Mouse (Mus musculus) urinary bladder, postnatal 36 days (tissue): ENCODE results near the gene Mfsd13b.

Experiments
- DNase-seq, 2 experiments: peaks; one replicate each; pipeline ENCODE4 v3.0.0; 2022; ENCODE audit warnings: low spot score in 2 of 2, mixed read lengths in 1 of 2

Mfsd13b gene

DNA sequence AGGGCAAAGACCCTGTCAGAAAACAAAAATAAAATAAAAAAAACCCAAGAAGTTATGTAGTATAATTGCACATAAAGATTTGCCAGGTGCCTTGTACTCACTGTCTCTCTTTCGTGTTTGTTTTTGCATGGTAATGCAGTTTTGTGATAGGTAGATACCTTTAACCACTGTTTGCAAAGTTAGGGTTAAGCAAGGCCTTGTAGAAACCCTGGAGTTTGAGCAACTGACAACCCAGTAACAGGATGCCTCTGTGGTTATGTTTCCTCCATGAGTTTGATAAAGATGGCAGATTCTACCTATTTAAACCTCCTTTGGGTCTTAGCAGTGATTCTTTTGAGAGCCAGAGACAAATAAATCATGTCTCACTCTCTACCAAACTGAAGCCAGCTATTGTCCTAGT is 61.2 kb downstream of the Mfsd13b start:
- no peak for DNase-seq

DNA sequence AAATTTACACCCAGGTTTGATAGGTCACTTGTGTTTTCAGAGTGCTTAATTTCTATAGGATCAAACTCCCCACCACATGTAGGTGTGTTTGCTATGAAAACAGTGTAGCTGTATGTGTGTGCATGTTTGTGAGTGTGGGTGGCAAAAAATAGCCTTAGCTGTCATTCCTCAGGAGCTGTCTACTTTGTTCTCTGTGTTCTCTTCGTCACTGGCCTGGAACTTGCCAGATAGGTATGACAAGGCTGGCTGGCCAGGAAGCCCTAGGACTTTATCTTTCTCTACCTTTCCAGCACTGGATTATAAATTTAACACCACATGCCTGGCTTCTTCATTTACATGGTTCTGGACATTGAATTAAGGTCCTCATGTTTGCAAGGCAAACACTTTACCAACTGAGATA is 61.9 kb downstream of the Mfsd13b start:
- no peak for DNase-seq

DNA sequence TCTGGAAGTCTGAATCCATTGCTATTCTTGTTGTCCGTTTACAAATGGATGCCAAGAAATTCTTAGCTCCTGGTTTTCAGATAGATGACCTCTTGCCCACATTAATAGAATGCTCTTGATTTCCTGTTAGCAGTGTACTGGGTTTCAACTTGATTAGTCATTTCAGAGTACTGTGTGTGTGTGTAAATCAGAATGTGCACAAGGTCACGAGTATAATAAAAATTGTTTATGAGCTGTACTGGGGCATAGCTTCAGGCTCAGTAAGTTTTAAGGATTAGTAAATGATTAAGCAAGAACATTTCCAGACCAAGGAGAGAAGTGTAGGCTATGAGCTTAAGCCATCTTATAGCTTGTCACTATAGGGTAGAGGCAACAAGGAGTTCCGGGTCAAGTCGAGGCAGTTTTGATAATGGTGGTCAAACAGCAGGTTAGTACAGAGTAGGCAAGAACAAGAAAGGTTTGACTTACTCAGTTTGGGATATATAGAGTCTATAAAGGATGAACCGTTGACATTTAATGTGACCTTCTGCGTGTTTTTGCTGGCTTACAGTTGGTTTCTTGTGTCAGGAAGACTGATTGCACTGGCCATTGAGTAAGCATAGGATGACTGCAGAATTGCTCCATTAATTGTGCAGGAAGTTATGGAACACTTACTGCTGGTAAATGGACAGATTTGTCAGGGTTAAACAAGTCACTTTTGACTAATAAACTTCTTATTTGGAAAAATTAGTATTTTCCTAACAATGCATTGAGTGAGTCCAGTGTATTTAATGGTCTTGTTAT is 63.6 kb downstream of the Mfsd13b start:
- no peak for DNase-seq

DNA sequence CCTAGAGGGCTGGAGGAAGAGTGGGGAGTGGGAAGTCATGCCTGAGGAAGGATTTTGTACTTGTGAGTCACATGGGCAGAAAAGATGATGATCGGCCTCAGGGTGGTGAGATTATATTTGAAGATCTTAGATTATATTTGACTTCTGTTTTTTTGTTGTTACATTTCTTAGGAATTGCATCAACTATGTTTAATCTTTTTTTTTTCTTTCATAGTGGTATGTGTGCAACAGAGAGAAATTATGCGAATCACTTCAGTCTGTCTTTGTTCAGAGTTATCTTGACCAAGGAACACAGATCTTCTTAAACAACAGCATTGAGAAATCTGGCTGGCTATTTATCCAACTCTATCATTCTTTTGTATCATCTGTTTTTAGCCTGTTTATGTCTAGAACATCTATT is 65.3 kb downstream of the Mfsd13b start:
- no peak for DNase-seq

DNA sequence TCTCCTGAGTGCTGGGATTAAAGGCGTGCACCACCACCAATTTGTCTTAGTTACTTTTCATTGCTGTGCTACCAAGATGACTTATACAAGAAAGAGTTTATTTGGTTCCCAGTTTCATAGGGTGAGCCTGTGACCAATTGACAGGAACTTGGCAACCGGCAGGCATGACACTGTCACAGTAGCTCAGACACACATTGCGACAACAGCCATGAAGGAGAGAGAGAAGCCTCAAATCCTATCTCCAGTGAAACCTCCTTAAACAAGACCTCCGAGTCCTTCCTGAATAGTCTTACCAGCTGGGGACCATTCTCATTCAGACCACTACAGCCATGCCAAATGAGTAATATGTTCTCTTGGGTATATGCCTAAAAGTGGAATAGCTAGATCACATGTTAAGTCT is 70.8 kb downstream of the Mfsd13b start:
- no peak for DNase-seq

DNA sequence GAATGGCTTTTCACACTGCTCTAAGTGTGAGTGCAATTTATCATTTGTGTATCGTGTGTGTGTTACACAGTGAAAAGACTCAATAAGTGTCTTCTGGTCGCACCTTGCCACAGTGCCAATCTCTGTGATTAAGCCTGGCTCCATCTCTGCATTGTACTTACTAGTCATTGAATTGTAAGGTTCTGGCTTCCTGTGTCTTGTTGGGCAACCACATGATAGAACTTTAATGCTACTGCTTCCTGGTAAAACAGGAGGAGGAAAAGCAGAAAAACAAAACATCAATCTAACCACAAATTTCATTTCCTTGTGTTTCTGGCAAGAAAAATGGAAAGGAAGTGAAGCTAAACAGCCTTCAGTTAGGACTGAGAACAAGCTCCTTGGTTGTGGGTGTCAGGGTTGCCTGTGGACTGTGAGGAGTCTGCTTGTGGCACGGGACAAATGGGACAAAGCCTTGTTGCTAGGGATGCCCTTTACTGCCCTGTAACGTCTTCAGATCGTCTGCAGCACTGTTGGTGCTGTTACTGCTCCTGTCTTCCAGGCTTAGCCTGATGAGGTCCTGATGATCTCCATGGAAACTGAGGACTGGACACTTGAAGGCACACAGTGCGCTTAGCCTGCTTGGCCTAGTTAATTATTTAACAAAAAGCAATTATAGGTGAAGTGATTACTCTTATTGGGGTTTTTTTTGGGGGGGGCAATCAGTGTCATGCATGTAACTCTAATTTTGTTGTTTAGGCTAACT is 77.3 kb downstream of the Mfsd13b start:
- no peak for DNase-seq

DNA sequence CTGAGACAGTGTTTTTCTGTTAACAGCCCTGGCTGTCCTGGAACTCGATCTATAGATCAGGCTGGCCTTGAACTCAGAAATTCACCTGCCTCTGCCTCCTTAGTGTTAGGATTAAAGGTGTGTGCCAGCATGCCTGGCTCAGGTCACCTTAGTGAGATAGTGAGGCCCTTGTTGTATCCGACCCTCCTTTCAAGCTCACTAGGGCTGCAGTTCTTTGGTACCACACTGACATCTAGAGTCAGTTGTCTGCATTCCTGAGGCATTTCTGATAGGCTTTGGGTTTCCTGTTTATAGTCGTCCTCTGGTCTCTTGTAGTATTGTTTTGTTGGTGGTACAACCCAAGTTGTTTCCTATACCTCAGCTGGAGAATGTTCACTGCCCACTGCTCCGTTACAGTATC is 82.0 kb downstream of the Mfsd13b start:
- DNase-seq = no peak
